Comparison of ENCODE assay signal across 8 mouse cellular contexts in the genomic region with DNA sequence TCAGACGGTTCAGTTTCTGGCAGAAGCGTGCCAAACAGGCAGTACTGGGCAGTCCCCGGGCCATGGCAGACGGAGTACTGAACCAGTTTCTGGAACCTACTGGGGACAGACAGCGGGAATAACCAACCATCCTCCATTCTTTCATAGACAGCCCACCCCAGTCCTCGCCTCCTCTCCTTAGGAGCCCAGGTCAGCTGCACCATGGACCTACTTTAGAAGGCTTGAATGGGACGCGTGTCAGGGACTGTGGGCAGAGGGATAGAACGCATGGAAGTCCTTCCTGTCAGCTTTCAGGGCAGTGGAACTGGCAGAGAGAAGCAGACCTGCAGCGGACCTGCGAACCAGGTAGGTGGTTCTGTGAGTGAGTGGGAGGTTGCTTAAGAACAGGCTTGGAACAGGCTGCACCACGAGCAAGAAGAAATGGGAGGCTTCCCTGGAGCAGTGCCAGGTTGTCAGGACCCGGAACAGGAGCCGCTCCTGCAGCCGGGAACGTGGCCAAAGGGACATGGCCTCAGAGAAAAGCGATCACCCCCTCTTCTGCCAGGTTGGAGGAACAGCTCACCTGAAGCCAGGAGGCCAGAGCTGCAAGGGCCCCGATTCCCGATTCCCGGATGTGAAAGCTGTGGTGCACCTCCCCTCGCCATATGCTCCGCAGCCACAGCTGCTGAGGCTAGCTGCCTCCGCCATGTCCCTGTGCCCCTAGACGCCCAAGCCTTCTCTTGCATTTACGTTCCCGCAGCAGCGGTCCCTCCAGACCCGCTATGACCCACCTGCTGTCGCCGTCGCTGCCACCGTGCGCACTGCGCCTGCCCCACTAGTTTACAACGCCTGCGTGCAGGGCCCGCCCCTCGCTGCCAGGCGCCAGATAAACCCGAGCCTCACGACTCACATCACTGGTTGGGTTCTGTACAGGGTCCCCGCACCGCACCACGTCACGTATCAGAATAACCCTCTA. TPM values are rescaled to one million over a fixed set of nuclear protein-coding genes. Genes with fewer than 3 reads are reported as not detected.
DNase-seq lines count a peak whose midpoint lies in the region; ATAC-seq and TF ChIP-seq lines count a peak whose summit lies in the region.

No protein-coding gene starts in this region.

- ATAC-seq in embryonic facial prominence, embryonic 14.5 days (ENCODE audit: low read depth) = peak; percentile 88
- no peak for ATAC-seq in heart, embryonic 11.5 days (replicated peaks; ENCODE audit: insufficient number of reproducible peaks, low FRiP score, low TSS enrichment)
- peak; percentile 72 for ATAC-seq in kidney, embryonic 16.5 days (ENCODE audit: low FRiP score, low TSS enrichment)
- ATAC-seq in midbrain, embryonic 16.5 days = peak; percentile 93

- no peak overlapping the region for H3K4me3 ChIP-seq in C2C12 (ENCODE audit: insufficient read depth, poor library complexity, severe bottlenecking)
- peak overlapping the region; percentile 55 for H3K4me3 ChIP-seq in embryonic facial prominence, embryonic 14.5 days (ENCODE audit: low read depth, low read length)
- H3K4me3 ChIP-seq in heart, embryonic 11.5 days (ENCODE audit: low read depth, low read length) = peak overlapping the region; percentile 63
- peak overlapping the region; percentile 55 for H3K4me3 ChIP-seq in kidney, embryonic 16.5 days (ENCODE audit: low read length)
- peak overlapping the region; percentile 67 for H3K4me3 ChIP-seq in liver, adult 2 months (ENCODE audit: insufficient read depth, low read depth, low read length)
- H3K4me3 ChIP-seq in midbrain, embryonic 16.5 days (ENCODE audit: low read depth, low read length) = peak overlapping the region; percentile 51

- peak overlapping the region; percentile 82 for H3K4me2 ChIP-seq in embryonic facial prominence, embryonic 14.5 days (ENCODE audit: low read depth, low read length)
- H3K4me2 ChIP-seq in heart, embryonic 11.5 days = peak overlapping the region; percentile 93
- H3K4me2 ChIP-seq in kidney, embryonic 16.5 days (replicated peaks; ENCODE audit: low read depth, low read length) = peak overlapping the region; percentile 75
- H3K4me2 ChIP-seq in midbrain, embryonic 16.5 days (ENCODE audit: low read length) = peak overlapping the region; percentile 53

- H3K79me2 ChIP-seq in C2C12 (ENCODE audit: control insufficient read depth, insufficient read depth) = no peaks in the 10 kb centered on the region
- H3K79me2 ChIP-seq in liver, adult 2 months (ENCODE audit: control insufficient read depth, insufficient read depth, low read length) = no peaks in the 10 kb centered on the region

- H3K4me1 ChIP-seq in embryonic facial prominence, embryonic 14.5 days (ENCODE audit: control insufficient read depth, insufficient read depth, low read length) = 0 out of 2 replicates have a peak, but pooled peaks cover 3% of the 10 kb centered on the region
- no peaks in the 10 kb centered on the region for H3K4me1 ChIP-seq in heart, embryonic 11.5 days (ENCODE audit: control insufficient read depth, insufficient read depth, low read length)
- H3K4me1 ChIP-seq in kidney, embryonic 16.5 days (ENCODE audit: insufficient read depth, low read length) = peaks cover 5% of the 10 kb centered on the region; the same call in 1 of the 2 replicates
- H3K4me1 ChIP-seq in liver, adult 2 months (ENCODE audit: control insufficient read depth, insufficient read depth, low read length) = peaks cover 3% of the 10 kb centered on the region; the same call in 1 of the 2 replicates
- H3K4me1 ChIP-seq in midbrain, embryonic 16.5 days (ENCODE audit: control insufficient read depth, insufficient read depth, low read length) = peaks cover 6% of the 10 kb centered on the region; the same call in 1 of the 2 replicates

- H3K79me3 ChIP-seq in C2C12 (ENCODE audit: low read depth) = no peaks in the 10 kb centered on the region

- peak overlapping the region; percentile 5 for H3ac ChIP-seq in C2C12 (ENCODE audit: control insufficient read depth, insufficient read length, low read depth)

- WGBS in embryonic facial prominence, embryonic 14.5 days = 15% methylated on average over 42 of the region's 45 CpGs
- WGBS in heart, embryonic 11.5 days (ENCODE audit: insufficient replicate concordance) = 13% methylated on average over 45 of the region's 45 CpGs
- WGBS in kidney, embryonic 16.5 days = 13% methylated on average over 45 of the region's 45 CpGs
- WGBS in liver, adult 2 months = 14% methylated on average over 45 of the region's 45 CpGs
- 13% methylated on average over 44 of the region's 45 CpGs for WGBS in midbrain, embryonic 16.5 days

- H3K36me3 ChIP-seq in C2C12 (ENCODE audit: control insufficient read depth, insufficient read depth) = no peaks in the 10 kb centered on the region
- no peaks in the 10 kb centered on the region for H3K36me3 ChIP-seq in embryonic facial prominence, embryonic 14.5 days (ENCODE audit: control insufficient read depth, insufficient read depth, low read length)
- no peaks in the 10 kb centered on the region for H3K36me3 ChIP-seq in heart, embryonic 11.5 days (ENCODE audit: control insufficient read depth, insufficient read depth, low read length)
- H3K36me3 ChIP-seq in kidney, embryonic 16.5 days (ENCODE audit: insufficient read depth, low read length) = no peaks in the 10 kb centered on the region
- no peaks in the 10 kb centered on the region for H3K36me3 ChIP-seq in liver, adult 2 months (ENCODE audit: control insufficient read depth, insufficient read depth, low read length)
- no peaks in the 10 kb centered on the region for H3K36me3 ChIP-seq in midbrain, embryonic 16.5 days (ENCODE audit: control insufficient read depth, insufficient read depth, low read length)

- H3K27me3 ChIP-seq in C2C12 (ENCODE audit: control insufficient read depth, insufficient read depth, insufficient read length) = peaks cover 3% of the 10 kb centered on the region
- peaks cover 30% of the 10 kb centered on the region for H3K27me3 ChIP-seq in embryonic facial prominence, embryonic 14.5 days (replicated peaks; ENCODE audit: control insufficient read depth, insufficient read depth, low read length)
- peaks cover 50% of the 10 kb centered on the region for H3K27me3 ChIP-seq in heart, embryonic 11.5 days (ENCODE audit: control insufficient read depth, insufficient read depth, low read length)
- peaks cover 21% of the 10 kb centered on the region for H3K27me3 ChIP-seq in kidney, embryonic 16.5 days (ENCODE audit: insufficient read depth, low read length)
- no peaks in the 10 kb centered on the region for H3K27me3 ChIP-seq in liver, adult 2 months (ENCODE audit: control insufficient read depth, insufficient read depth, low read length)
- 0 out of 2 replicates have a peak, but pooled peaks cover 4% of the 10 kb centered on the region for H3K27me3 ChIP-seq in midbrain, embryonic 16.5 days (ENCODE audit: control insufficient read depth, insufficient read depth, low read depth, low read length)

- H3K9me3 ChIP-seq in embryonic facial prominence, embryonic 14.5 days (ENCODE audit: control insufficient read depth, low read length) = no peaks in the 10 kb centered on the region
- H3K9me3 ChIP-seq in heart, embryonic 11.5 days (replicated peaks; ENCODE audit: control insufficient read depth, low read length) = no peaks in the 10 kb centered on the region
- H3K9me3 ChIP-seq in kidney, embryonic 16.5 days (ENCODE audit: low read length) = no peaks in the 10 kb centered on the region
- H3K9me3 ChIP-seq in midbrain, embryonic 16.5 days (replicated peaks; ENCODE audit: control insufficient read depth, low read length, poor library complexity, severe bottlenecking) = no peaks in the 10 kb centered on the region

- peak overlapping the region; percentile 66 for H3K9ac ChIP-seq in embryonic facial prominence, embryonic 14.5 days (ENCODE audit: low read depth, low read length)
- H3K9ac ChIP-seq in heart, embryonic 11.5 days (ENCODE audit: low read depth, low read length) = peak overlapping the region; percentile 71
- peak overlapping the region; percentile 70 for H3K9ac ChIP-seq in kidney, embryonic 16.5 days (replicated peaks; ENCODE audit: low read length)
- H3K9ac ChIP-seq in liver, adult 2 months (ENCODE audit: low read depth, low read length) = peak overlapping the region; percentile 51
- H3K9ac ChIP-seq in midbrain, embryonic 16.5 days (ENCODE audit: low read depth, low read length) = peak overlapping the region; percentile 73

- no peak overlapping the region for H3K27ac ChIP-seq in embryonic facial prominence, embryonic 14.5 days (replicated peaks; ENCODE audit: low read depth, low read length)
- no peak overlapping the region for H3K27ac ChIP-seq in heart, embryonic 11.5 days (ENCODE audit: low read depth, low read length)
- 0 out of 2 replicates have a peak overlapping the region, but pooled peaks have one; percentile 7 for H3K27ac ChIP-seq in kidney, embryonic 16.5 days (ENCODE audit: low read length)
- no peak overlapping the region for H3K27ac ChIP-seq in liver, adult 2 months (replicated peaks; ENCODE audit: insufficient read depth, low read depth, low read length)
- H3K27ac ChIP-seq in midbrain, embryonic 16.5 days (ENCODE audit: low read length) = peak overlapping the region; percentile 53

- no peak for TF ChIP-seq POLR2A in liver, adult 2 months (IDR thresholded peaks at IDR 0.05; ENCODE audit: extremely low read depth, insufficient read depth, low read length)

- no peak for TF ChIP-seq CTCF in C2C12 (IDR thresholded peaks at IDR 0.05; ENCODE audit: control insufficient read depth, insufficient read depth, insufficient read length)
- TF ChIP-seq CTCF in liver, adult 2 months (IDR thresholded peaks at IDR 0.05; ENCODE audit: low read depth, low read length) = no peak

- DNase-seq in adrenal gland, postnatal 25 days = peak; percentile 69
- DNase-seq in embryonic facial prominence, embryonic 14.5 days (ENCODE audit: low spot score) = peak; percentile 79
- DNase-seq in liver, adult 2 months (ENCODE audit: extremely low read depth, low read depth, low spot score) = peak; percentile 35
- peak; percentile 17 for DNase-seq in thymus, postnatal 25 days

RNA-seq across cellular contexts. Expression of gene Slc7a4, which starts 6.9 kb away (rescaled TPM):
- polyA plus RNA-seq in C2C12 (2012; fragmentation: generic; extraction: Trizol) = 1.4 TPM
- total RNA-seq in adrenal gland, postnatal 25 days (2021) = 8.0 and 14.9 TPM in 2 replicates
- 6.1 and 9.5 TPM in 2 replicates for polyA plus RNA-seq in embryonic facial prominence, embryonic 14.5 days (2014; fragmentation: Nextera tagmentation; extraction: Ambion mirVana)
- polyA plus RNA-seq in heart, embryonic 11.5 days (2014; fragmentation: Nextera tagmentation; extraction: Ambion mirVana) = 5.4 and 6.2 TPM in 2 replicates
- polyA plus RNA-seq in kidney, embryonic 16.5 days (2015; fragmentation: Nextera tagmentation; extraction: Ambion mirVana) = 11.8 and 12.6 TPM in 2 replicates
- total RNA-seq in liver, adult 2 months (2014; rRNA removed) = 0.74 TPM in 2 replicates
- 1.9 and 5.3 TPM in 2 replicates for polyA plus RNA-seq in liver, adult 2 months (2012; rRNA removed)
- 43.7 and 49.5 TPM in 2 replicates for polyA plus RNA-seq in midbrain, embryonic 16.5 days (2015; fragmentation: Nextera tagmentation; extraction: Ambion mirVana)

RNA-seq across cellular contexts. Expression of gene P2rx6, which starts 14.5 kb away (rescaled TPM):
- 1.9 TPM for polyA plus RNA-seq in C2C12 (2012; fragmentation: generic; extraction: Trizol)
- 0.61 and 0.76 TPM in 2 replicates for total RNA-seq in adrenal gland, postnatal 25 days (2021)
- polyA plus RNA-seq in embryonic facial prominence, embryonic 14.5 days (2014; fragmentation: Nextera tagmentation; extraction: Ambion mirVana) = 0.84 and 1.5 TPM in 2 replicates
- 0.51 and 0.70 TPM in 2 replicates for polyA plus RNA-seq in heart, embryonic 11.5 days (2014; fragmentation: Nextera tagmentation; extraction: Ambion mirVana)
- polyA plus RNA-seq in kidney, embryonic 16.5 days (2015; fragmentation: Nextera tagmentation; extraction: Ambion mirVana) = 1.2 TPM in 2 replicates
- total RNA-seq in liver, adult 2 months (2014; rRNA removed) = under 0.01 TPM in 1 of 2 replicates, not detected in the other
- 0.12 TPM in 1 of 2 replicates, not detected in the other for polyA plus RNA-seq in liver, adult 2 months (2012; rRNA removed)
- 3.0 and 3.5 TPM in 2 replicates for polyA plus RNA-seq in midbrain, embryonic 16.5 days (2015; fragmentation: Nextera tagmentation; extraction: Ambion mirVana)

RNA-seq across cellular contexts. Expression of gene Lrrc74b, which starts 15.1 kb away (rescaled TPM):
- polyA plus RNA-seq in C2C12 (2012; fragmentation: generic; extraction: Trizol) = 0.06 TPM
- total RNA-seq in adrenal gland, postnatal 25 days (2021) = 0.12 TPM in 1 of 2 replicates, not detected in the other
- 0.69 and 1.8 TPM in 2 replicates for polyA plus RNA-seq in embryonic facial prominence, embryonic 14.5 days (2014; fragmentation: Nextera tagmentation; extraction: Ambion mirVana)
- polyA plus RNA-seq in heart, embryonic 11.5 days (2014; fragmentation: Nextera tagmentation; extraction: Ambion mirVana) = not detected in 2 replicates
- polyA plus RNA-seq in kidney, embryonic 16.5 days (2015; fragmentation: Nextera tagmentation; extraction: Ambion mirVana) = 0.18 and 0.20 TPM in 2 replicates
- total RNA-seq in liver, adult 2 months (2014; rRNA removed) = not detected in 2 replicates
- polyA plus RNA-seq in liver, adult 2 months (2012; rRNA removed) = not detected in 2 replicates
- 1.3 and 2.0 TPM in 2 replicates for polyA plus RNA-seq in midbrain, embryonic 16.5 days (2015; fragmentation: Nextera tagmentation; extraction: Ambion mirVana)

RNA-seq across cellular contexts. Expression of gene Smpd4, which starts 43.0 kb away (rescaled TPM):
- polyA plus RNA-seq in C2C12 (2012; fragmentation: generic; extraction: Trizol) = 26.5 TPM
- 28.0 and 33.7 TPM in 2 replicates for total RNA-seq in adrenal gland, postnatal 25 days (2021)
- polyA plus RNA-seq in embryonic facial prominence, embryonic 14.5 days (2014; fragmentation: Nextera tagmentation; extraction: Ambion mirVana) = 27.9 and 33.6 TPM in 2 replicates
- polyA plus RNA-seq in heart, embryonic 11.5 days (2014; fragmentation: Nextera tagmentation; extraction: Ambion mirVana) = 34.9 and 37.7 TPM in 2 replicates
- polyA plus RNA-seq in kidney, embryonic 16.5 days (2015; fragmentation: Nextera tagmentation; extraction: Ambion mirVana) = 38.8 and 44.2 TPM in 2 replicates
- 3.6 and 6.0 TPM in 2 replicates for total RNA-seq in liver, adult 2 months (2014; rRNA removed)
- 15.2 and 26.9 TPM in 2 replicates for polyA plus RNA-seq in liver, adult 2 months (2012; rRNA removed)
- polyA plus RNA-seq in midbrain, embryonic 16.5 days (2015; fragmentation: Nextera tagmentation; extraction: Ambion mirVana) = 27.6 and 28.4 TPM in 2 replicates

RNA-seq across cellular contexts. Expression of gene Thap7, which starts 45.2 kb away (rescaled TPM):
- polyA plus RNA-seq in C2C12 (2012; fragmentation: generic; extraction: Trizol) = 55.7 TPM
- 40.7 and 44.1 TPM in 2 replicates for total RNA-seq in adrenal gland, postnatal 25 days (2021)
- polyA plus RNA-seq in embryonic facial prominence, embryonic 14.5 days (2014; fragmentation: Nextera tagmentation; extraction: Ambion mirVana) = 50.9 and 54.9 TPM in 2 replicates
- polyA plus RNA-seq in heart, embryonic 11.5 days (2014; fragmentation: Nextera tagmentation; extraction: Ambion mirVana) = 31.4 and 34.0 TPM in 2 replicates
- polyA plus RNA-seq in kidney, embryonic 16.5 days (2015; fragmentation: Nextera tagmentation; extraction: Ambion mirVana) = 61.1 and 61.5 TPM in 2 replicates
- 15.1 and 18.8 TPM in 2 replicates for total RNA-seq in liver, adult 2 months (2014; rRNA removed)
- 47.9 and 49.2 TPM in 2 replicates for polyA plus RNA-seq in liver, adult 2 months (2012; rRNA removed)
- polyA plus RNA-seq in midbrain, embryonic 16.5 days (2015; fragmentation: Nextera tagmentation; extraction: Ambion mirVana) = 60.7 and 62.7 TPM in 2 replicates

Comparison
In these comparisons a context has a peak if more than half of its experiments do, and no peak if none do; other contexts are left out.
1. DNase-seq: peak in every context shown above with its lines; median percentile 79 in embryonic facial prominence, embryonic 14.5 days; 69 in adrenal gland, postnatal 25 days; 35 in liver, adult 2 months; 17 in thymus, postnatal 25 days.
2. H3K27ac ChIP-seq: peak in kidney, embryonic 16.5 days (single experiment) and midbrain, embryonic 16.5 days (single experiment); none in embryonic facial prominence, embryonic 14.5 days (single experiment), heart, embryonic 11.5 days (single experiment) and liver, adult 2 months (single experiment).
3. Peak in every context shown above with its lines, with median percentiles within 50 percentile points of each other: H3K4me2 ChIP-seq and H3K9ac ChIP-seq.